Mouse (Mus musculus) neural tube, embryonic 14.5 days (tissue): Measurements from ENCODE around the gene Acot7. TPM values are rescaled to one million over a fixed set of nuclear protein-coding genes. Genes with fewer than 3 reads are reported as not detected.

Experiments
- ATAC-seq: fragments of 200-750 bp; cut with Nextera tagmentation; 2 replicates; pipeline ENCODE4 v1.8.0; 2017; ENCODE audit warnings: low read depth, mild to moderate bottlenecking, moderate TSS enrichment, moderate library complexity
- H3K27ac ChIP-seq: fragments of 300-500 bp; sonication (generic); 2 replicates; pipeline ENCODE4 v1.5.1; 2014; ENCODE audit warnings: low read depth, mild to moderate bottlenecking, control low read depth, low read length, moderate library complexity, mixed read lengths
- H3K27me3 ChIP-seq: fragments of 300-500 bp; sonication (generic); 2 replicates; pipeline ENCODE4 v1.6.1; 2014; ENCODE audit warnings: low read length; ENCODE audit not compliant: control insufficient read depth, insufficient read depth
- H3K36me3 ChIP-seq: fragments of 300-500 bp; sonication (generic); 2 replicates; pipeline ENCODE4 v1.6.1; 2014; ENCODE audit warnings: low read length, mixed read lengths; ENCODE audit not compliant: control insufficient read depth, insufficient read depth
- H3K4me1 ChIP-seq: fragments of 300-500 bp; sonication (generic); 2 replicates; pipeline ENCODE4 v1.6.1; 2014; ENCODE audit warnings: low read length; ENCODE audit not compliant: control insufficient read depth, insufficient read depth
- H3K4me2 ChIP-seq: fragments of 300-500 bp; sonication (generic); 2 replicates; pipeline ENCODE4 v1.6.1; 2014; ENCODE audit warnings: mild to moderate bottlenecking, low read depth, low read length, control low read depth
- H3K4me3 ChIP-seq: fragments of 300-500 bp; sonication (generic); 2 replicates; pipeline ENCODE4 v1.5.1; 2014; ENCODE audit warnings: low read depth, low read length, control low read depth, mixed read lengths
- H3K9ac ChIP-seq: fragments of 300-500 bp; sonication (generic); replicated peaks from 2 replicates; pipeline ENCODE4 v1.6.1; 2014; ENCODE audit warnings: low read depth, mild to moderate bottlenecking, control low read depth, low read length, mixed read lengths
- H3K9me3 ChIP-seq: fragments of 300-500 bp; sonication (generic); 2 replicates; pipeline ENCODE4 v1.6.1; 2016; ENCODE audit warnings: low read length; ENCODE audit not compliant: control insufficient read depth
- WGBS: fragments of 180-500 bp; shearing (Covaris S2); extraction: QIAGEN DNeasy Blood & Tissue Kit; methylation state at CpG from one replicate; pipeline ENCODE4 v1.1.7; 2014; 5-methylcytosine and 5-hydroxymethylcytosine counted together
- polyA plus RNA-seq: library from polyadenylated mRNA; unstranded; fragments of >200 nt; fragmentation: Nextera tagmentation; extraction: Ambion mirVana; gene quantifications from 2 replicates; pipeline ENCODE4 v1.2.1, GENCODE M21; 2014

The Acot7 gene
- polyA plus RNA-seq, 1 experiment from 2014 or later: 348 TPM

DNA sequence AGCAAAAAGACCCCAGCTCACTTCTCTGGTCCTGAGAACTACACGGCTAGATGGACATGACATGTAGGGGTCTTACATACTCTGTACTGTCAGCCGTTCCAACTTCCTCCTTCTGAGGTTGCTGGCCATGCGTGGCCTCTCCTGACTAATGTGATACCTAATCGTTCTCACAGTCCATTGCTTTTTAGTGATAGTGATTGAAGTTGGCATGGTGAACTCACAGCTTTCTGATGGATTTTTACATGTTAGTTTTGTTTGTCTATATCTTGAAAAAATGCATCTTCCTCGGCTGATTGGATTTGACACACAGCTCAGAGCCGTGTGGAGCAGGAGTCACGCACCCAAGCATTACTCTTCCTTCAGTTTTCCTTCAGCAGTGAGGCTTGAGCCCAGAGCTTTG, 53.4 kb downstream of the Acot7 start:
- no peak for ATAC-seq
- Histone ChIP-seq H3K36me3 (no peaks in the 10 kb centered on the region), H3K27me3 (no peaks in the 10 kb centered on the region), H3K9me3 (no peaks in the 10 kb centered on the region), H3K4me1 (no peaks in the 10 kb centered on the region), H3K4me3 (no peak overlapping the region), H3K9ac (no peak overlapping the region), H3K27ac (no peak overlapping the region), H3K4me2 (no peak overlapping the region)
- WGBS: 86% methylated on average over 7 of the region's 7 CpGs

DNA sequence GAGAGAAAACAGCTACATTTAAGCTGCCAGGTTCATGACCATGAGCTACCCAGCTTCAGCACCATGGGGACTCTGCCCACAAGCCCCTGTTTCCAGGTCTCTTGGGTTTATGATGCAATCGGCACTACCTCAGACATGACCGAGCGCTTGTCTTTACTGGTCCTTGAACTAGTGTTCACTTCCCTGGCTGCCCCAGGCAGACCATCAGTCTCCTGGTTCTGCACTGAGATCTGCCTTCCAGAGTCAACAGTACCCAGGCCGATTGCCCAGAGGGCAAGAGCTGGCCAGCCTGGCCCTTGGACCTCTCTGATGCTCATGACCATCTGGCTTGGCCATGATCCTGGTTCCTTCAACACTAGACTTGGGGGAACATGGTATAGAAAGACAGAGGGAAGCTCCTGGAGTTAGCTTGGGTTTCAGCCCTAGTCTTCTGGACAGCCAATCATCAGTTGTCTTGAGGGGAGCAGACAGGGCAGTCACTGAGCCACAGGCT, 54.5 kb downstream of the Acot7 start:
- WGBS: 96% methylated on average over 4 of the region's 4 CpGs
- H3K4me1 ChIP-seq: no peaks in the 10 kb centered on the region
- no peak overlapping the region for H3K4me2 ChIP-seq
- no peak overlapping the region for H3K4me3 ChIP-seq
- H3K27me3 ChIP-seq: no peaks in the 10 kb centered on the region
- H3K36me3 ChIP-seq: no peaks in the 10 kb centered on the region
- H3K9ac ChIP-seq: no peak overlapping the region
- H3K27ac ChIP-seq: no peak overlapping the region
- ATAC-seq: no peak
- H3K9me3 ChIP-seq: no peaks in the 10 kb centered on the region

DNA sequence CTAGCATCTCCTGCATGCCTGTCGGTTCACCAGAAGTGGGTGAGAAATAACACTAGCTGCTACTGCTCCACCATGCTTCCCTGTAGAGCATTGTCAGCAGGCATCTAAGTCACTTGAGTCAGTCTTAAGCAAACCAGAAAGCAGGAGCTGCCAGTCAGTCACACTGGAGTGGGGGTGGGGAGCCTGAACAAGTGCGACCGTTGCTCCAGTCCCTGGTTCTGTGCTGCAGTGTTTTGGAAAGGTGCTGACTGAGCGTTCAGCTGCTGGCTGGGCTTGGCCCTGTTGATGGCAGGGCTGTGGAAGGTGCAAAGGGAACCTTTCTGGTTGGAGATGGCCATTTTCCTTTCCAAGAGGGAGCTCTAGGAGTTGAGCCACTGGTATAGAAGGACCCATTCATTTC, 62.0 kb downstream of the Acot7 start:
- Histone ChIP-seq H3K36me3 (peaks cover 3% of the 10 kb centered on the region; the same call in 1 of the 2 replicates), H3K4me3 (no peak overlapping the region), H3K9ac (no peak overlapping the region), H3K4me1 (no peaks in the 10 kb centered on the region), H3K27ac (no peak overlapping the region), H3K9me3 (no peaks in the 10 kb centered on the region), H3K27me3 (no peaks in the 10 kb centered on the region), H3K4me2 (no peak overlapping the region)
- WGBS: 87% methylated on average over 4 of the region's 4 CpGs
- ATAC-seq: no peak

DNA sequence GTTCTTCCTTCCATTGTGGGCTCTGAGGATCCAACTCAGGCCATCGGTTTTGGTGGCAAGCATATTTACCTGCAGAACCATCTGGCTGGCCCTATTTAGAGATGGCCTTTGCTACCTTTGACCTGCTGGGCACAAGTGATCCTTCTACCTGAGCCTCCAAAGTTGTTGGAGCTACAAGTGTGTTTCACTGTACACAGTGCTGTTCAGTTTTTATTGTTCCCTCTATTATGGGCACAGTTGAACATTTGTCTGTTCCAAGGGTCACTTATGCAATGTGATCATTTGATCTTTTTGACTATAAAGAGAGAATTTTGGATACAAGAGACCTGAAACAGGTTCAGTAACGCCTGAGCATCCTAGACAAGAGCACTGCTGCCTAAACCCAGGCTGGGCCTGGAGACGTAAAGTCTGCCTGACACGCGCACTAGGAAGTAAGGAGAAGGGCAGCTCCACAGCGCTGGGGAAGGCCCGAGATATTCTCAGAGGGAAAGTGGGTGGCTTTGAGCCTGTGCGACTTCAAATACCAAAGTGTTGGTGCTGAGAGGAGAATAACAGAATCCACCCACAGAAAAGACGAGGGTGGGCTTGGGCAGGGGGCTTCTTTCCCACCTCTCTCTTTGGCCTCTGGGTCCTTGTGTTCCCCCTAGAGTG, 65.4 kb downstream of the Acot7 start:
- 93% methylated on average over 9 of the region's 9 CpGs for WGBS
- Histone ChIP-seq H3K4me3 (no peak overlapping the region), H3K4me1 (0 out of 2 replicates have a peak, but pooled peaks cover 9% of the 10 kb centered on the region), H3K9me3 (no peaks in the 10 kb centered on the region), H3K27me3 (no peaks in the 10 kb centered on the region), H3K4me2 (no peak overlapping the region), H3K27ac (no peak overlapping the region), H3K36me3 (no peaks in the 10 kb centered on the region; the same call in 1 of the 2 replicates), H3K9ac (no peak overlapping the region)
- ATAC-seq: no peak

DNA sequence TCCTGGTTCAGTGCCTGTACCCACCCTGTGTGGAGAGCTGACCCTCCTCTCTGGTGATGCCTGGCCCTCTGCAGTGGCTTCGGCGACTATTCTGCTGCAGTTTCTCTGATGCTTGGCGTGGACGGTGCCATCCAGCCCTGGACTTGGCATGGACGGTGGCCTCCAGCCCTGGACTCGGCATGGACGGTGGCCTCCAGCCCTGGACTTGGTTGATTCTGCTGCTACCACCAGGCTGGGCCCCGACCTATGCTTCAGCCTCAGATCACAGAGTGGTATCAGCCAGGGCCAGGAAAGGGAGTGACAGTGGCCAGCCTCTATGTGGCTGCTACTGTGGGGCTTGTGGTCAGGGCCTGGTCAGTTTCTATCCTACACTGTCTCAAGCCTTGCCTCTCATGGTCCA, 66.0 kb downstream of the Acot7 start:
- Histone ChIP-seq H3K9ac (no peak overlapping the region), H3K4me3 (no peak overlapping the region), H3K27ac (no peak overlapping the region), H3K4me1 (0 out of 2 replicates have a peak, but pooled peaks cover 9% of the 10 kb centered on the region), H3K36me3 (no peaks in the 10 kb centered on the region; the same call in 1 of the 2 replicates), H3K4me2 (no peak overlapping the region), H3K27me3 (no peaks in the 10 kb centered on the region), H3K9me3 (no peaks in the 10 kb centered on the region)
- no peak for ATAC-seq
- WGBS: 95% methylated on average over 8 of the region's 8 CpGs

DNA sequence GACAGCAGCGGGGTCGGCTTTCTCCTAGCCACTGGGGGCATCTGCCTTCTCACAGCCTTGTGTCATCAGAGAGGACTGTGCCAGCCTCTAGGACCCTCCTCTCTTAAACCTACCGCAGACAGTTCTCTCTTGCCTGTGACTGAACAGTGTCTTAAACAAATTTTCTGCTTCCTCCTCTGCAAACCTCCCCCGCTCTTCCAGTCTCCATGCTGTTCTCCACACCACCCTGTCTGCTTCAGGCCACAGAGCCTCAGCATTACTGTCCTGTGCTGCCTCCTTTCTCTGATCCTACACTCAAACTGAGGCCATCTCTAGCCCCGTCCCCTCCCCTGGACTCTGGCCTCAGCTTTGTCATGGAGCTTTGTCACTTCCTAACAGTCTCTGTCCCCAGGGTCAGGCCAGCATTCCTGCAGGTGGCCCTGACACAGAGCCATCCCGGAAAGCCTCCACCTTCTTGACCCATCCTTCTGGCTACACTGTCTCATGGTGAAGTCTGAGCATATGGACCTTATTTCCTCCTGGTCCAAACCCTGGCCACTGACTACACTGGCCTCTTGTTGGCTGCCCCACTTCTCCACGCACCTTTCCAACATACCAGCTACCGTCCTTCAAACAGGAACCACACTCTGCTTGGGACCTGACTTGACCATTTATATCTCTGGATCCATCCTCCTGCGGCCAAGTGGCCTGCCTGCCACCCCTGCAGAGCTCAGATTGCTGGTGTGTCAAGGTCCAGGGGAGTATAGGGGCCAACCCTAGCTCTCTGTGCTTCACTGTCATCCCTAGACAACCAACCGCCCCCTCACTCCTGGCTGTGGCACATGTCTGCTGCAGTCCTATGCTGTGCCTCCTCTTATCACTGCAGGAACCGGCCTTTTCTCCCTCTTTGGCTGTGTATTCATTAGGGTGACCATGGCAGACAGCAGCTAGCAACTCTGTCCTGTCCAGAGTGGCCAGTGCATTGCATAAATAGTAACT, 66.9 kb downstream of the Acot7 start:
- no peak for ATAC-seq
- H3K27me3 ChIP-seq: no peaks in the 10 kb centered on the region
- 0 out of 2 replicates have a peak, but pooled peaks cover 9% of the 10 kb centered on the region for H3K4me1 ChIP-seq
- no peaks in the 10 kb centered on the region for H3K36me3 ChIP-seq
- no peak overlapping the region for H3K9ac ChIP-seq
- H3K4me3 ChIP-seq: no peak overlapping the region
- H3K4me2 ChIP-seq: no peak overlapping the region
- no peaks in the 10 kb centered on the region for H3K9me3 ChIP-seq
- no peak overlapping the region for H3K27ac ChIP-seq
- WGBS: 87% methylated on average over 11 of the region's 11 CpGs

DNA sequence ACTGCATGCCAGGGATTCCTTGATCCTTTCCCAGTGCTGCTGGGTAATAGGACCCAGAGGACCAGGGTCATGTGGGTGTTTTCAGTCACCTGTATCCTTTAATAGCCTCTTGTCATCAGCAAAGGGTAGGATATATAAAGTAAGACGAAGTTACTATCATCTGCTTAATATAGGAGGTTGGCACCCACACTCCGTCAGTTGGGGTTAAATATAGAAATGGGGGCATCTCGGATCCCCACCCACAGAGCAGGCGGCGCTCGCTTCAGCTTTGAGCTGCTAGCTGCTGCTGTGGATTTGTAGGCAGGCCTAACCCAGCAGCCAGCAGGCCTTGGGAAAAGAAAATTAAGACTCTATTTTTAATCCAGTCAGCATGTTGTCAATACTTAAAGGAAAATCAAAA, 68.1 kb downstream of the Acot7 start:
- Histone ChIP-seq H3K36me3 (no peaks in the 10 kb centered on the region), H3K9me3 (no peaks in the 10 kb centered on the region), H3K27me3 (no peaks in the 10 kb centered on the region), H3K9ac (no peak overlapping the region), H3K4me3 (no peak overlapping the region), H3K27ac (peak overlapping the region; percentile 39; the same call in 1 of the 2 replicates), H3K4me1 (0 out of 2 replicates have a peak, but pooled peaks cover 9% of the 10 kb centered on the region), H3K4me2 (no peak overlapping the region)
- whole genome bisulfite sequencing: 71% methylated on average over 6 of the region's 6 CpGs
- no peak for ATAC-seq

DNA sequence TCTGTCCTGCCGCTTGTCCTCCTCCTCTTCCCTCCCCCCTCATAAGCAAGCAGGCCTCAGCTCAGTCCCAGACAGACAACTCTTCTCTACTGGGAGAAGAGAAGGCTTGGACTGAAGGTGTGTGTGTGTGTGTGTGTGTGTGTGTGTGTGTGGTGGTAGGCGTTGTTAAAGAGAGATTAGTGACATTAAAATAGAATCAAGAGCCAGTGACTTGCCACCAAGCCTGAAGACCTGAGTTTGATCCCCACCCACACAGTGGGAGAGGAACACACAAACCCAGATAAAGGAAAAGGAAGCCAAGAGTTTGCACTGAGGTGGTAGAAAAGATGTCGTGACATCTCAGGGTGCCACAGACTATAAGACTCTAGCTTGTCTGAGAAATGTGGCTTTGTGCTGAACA, 69.3 kb downstream of the Acot7 start:
- H3K9ac ChIP-seq: no peak overlapping the region

DNA sequence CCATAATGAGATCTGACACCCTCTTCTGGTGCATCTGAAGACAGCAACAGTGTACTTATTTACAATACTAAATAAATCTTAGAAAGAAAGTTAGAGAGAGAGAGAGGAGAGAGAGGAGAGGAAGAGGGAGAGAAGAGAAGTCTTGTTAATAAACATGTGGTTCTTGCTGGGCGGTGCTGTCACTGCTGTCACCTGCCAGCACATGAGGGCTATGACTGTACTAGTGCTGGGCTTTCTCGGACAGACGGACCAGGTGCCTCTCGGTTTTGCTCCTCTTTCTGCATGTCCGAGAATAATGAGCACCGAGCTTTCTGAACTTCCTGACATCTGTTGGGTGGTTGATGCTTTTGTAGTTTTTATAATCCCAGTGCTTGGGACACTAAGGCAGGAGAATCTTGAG, 72.7 kb downstream of the Acot7 start:
- Histone ChIP-seq H3K36me3 (no peaks in the 10 kb centered on the region), H3K4me1 (0 out of 2 replicates have a peak, but pooled peaks cover 4% of the 10 kb centered on the region), H3K27ac (no peak overlapping the region), H3K4me2 (no peak overlapping the region), H3K4me3 (no peak overlapping the region), H3K9ac (no peak overlapping the region), H3K27me3 (no peaks in the 10 kb centered on the region), H3K9me3 (no peaks in the 10 kb centered on the region)
- WGBS: 90% methylated on average over 6 of the region's 6 CpGs
- no peak for ATAC-seq

More for the DNA sequence above, 69.3 kb downstream of the Acot7 start:
- H3K36me3 ChIP-seq: no peaks in the 10 kb centered on the region
- 96% methylated on average over 3 of the region's 3 CpGs for WGBS
- 0 out of 2 replicates have a peak, but pooled peaks cover 9% of the 10 kb centered on the region for H3K4me1 ChIP-seq
- no peak overlapping the region for H3K4me3 ChIP-seq
- no peak overlapping the region for H3K4me2 ChIP-seq
- H3K27me3 ChIP-seq: no peaks in the 10 kb centered on the region
- H3K27ac ChIP-seq: no peak overlapping the region
- H3K9me3 ChIP-seq: no peaks in the 10 kb centered on the region
- ATAC-seq: no peak
